Mouse (Mus musculus) lung, postnatal 0 days (tissue): Measurements from ENCODE around the gene Katnb1. TPM values are rescaled to one million over a fixed set of nuclear protein-coding genes. Genes with fewer than 3 reads are reported as not detected.

ENCODE experiments used
- ATAC-seq: fragments of 200-750 bp; cut with Nextera tagmentation; 2 replicates; pipeline ENCODE4 v1.8.0; 2017; ENCODE audit warnings: moderate library complexity
- DNase-seq: peaks from one replicate; pipeline ENCODE4 v3.0.0-alpha.2; 2016; ENCODE audit warnings: low spot score
- H3K27ac ChIP-seq: fragments of 300-500 bp; sonication (generic); 2 replicates; pipeline ENCODE4 v1.5.1; 2014; ENCODE audit warnings: antibody characterized with exemption, mild to moderate bottlenecking, low read length, mixed read lengths
- H3K27me3 ChIP-seq: fragments of 300-500 bp; sonication (generic); replicated peaks from 2 replicates; pipeline ENCODE4 v1.6.1; 2014; ENCODE audit warnings: low read length, mixed read lengths; ENCODE audit not compliant: insufficient read depth
- H3K36me3 ChIP-seq: fragments of 300-500 bp; sonication (generic); 2 replicates; pipeline ENCODE4 v1.6.1; 2014; ENCODE audit warnings: low read length, mixed read lengths; ENCODE audit not compliant: insufficient read depth
- H3K4me1 ChIP-seq: fragments of 300-500 bp; sonication (generic); 2 replicates; pipeline ENCODE4 v1.6.1; 2014; ENCODE audit warnings: antibody characterized with exemption, low read depth, low read length, mixed read lengths; ENCODE audit not compliant: insufficient read depth
- H3K4me2 ChIP-seq: fragments of 300-500 bp; sonication (generic); replicated peaks from 2 replicates; pipeline ENCODE4 v1.6.1; 2014; ENCODE audit warnings: low read depth, mild to moderate bottlenecking, low read length, moderate library complexity, mixed read lengths
- H3K4me3 ChIP-seq: fragments of 300-500 bp; sonication (generic); 2 replicates; pipeline ENCODE4 v1.5.1; 2014; ENCODE audit warnings: low read depth, low read length
- H3K9ac ChIP-seq: fragments of 300-500 bp; sonication (generic); replicated peaks from 2 replicates; pipeline ENCODE4 v1.6.1; 2014; ENCODE audit warnings: low read depth, mild to moderate bottlenecking
- H3K9me3 ChIP-seq: fragments of 300-500 bp; sonication (generic); 2 replicates; pipeline ENCODE4 v1.6.1; 2016; ENCODE audit warnings: low read length, mixed read lengths
- CTCF ChIP-seq: IDR thresholded peaks from 2 replicates; pipeline ENCODE4 v1.5.1; 2016; ENCODE audit warnings: antibody characterized with exemption, mild to moderate bottlenecking
- EP300 ChIP-seq: IDR thresholded peaks from 2 replicates; pipeline ENCODE4 v1.6.1; 2016; ENCODE audit warnings: antibody characterized with exemption, mild to moderate bottlenecking, control low read depth
- WGBS: fragments of 180-500 bp; shearing (Covaris S2); extraction: QIAGEN DNeasy Blood & Tissue Kit; methylation state at CpG from one replicate; pipeline ENCODE4 v1.1.7; 2014; 5-methylcytosine and 5-hydroxymethylcytosine counted together
- polyA plus RNA-seq: library from polyadenylated mRNA; unstranded; fragments of >200 nt; fragmentation: Nextera tagmentation; extraction: Ambion mirVana; gene quantifications from 2 replicates; pipeline ENCODE4 v1.2.1, GENCODE M21; 2015

Katnb1 gene
- polyA plus RNA-seq, 1 experiment from 2014 or later, result 10.8 TPM

DNA sequence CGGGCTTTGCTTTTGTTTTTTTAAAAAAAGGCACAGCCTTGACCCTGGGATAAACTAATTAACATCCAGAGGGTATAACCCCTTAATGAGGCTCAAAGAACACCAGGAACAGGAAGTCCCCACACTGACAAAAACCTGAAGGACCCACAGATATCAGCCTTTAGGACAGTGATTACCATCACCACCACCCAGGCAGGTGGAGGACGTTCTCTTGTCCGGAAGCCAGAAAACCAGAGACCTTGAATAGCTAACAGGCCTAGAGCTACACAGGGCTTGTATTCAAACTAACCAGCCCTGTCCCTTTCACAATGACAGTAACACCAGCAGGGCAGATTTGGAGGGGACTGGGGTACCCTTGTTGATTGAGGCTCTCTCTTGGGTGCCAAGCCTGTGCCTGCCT lies 55.2 kb downstream of the Katnb1 start:
- Histone ChIP-seq H3K27ac (no peak overlapping the region), H3K36me3 (peaks cover 11% of the 10 kb centered on the region; the same call in 1 of the 2 replicates), H3K4me3 (no peak overlapping the region), H3K9me3 (no peaks in the 10 kb centered on the region), H3K27me3 (no peaks in the 10 kb centered on the region), H3K4me2 (no peak overlapping the region), H3K4me1 (peaks cover 17% of the 10 kb centered on the region), H3K9ac (no peak overlapping the region)
- 80% methylated on average over 3 of the region's 3 CpGs for WGBS
- ATAC-seq, result no peak
- no peak for DNase-seq
- TF ChIP-seq EP300 (no peak), CTCF (no peak)

DNA sequence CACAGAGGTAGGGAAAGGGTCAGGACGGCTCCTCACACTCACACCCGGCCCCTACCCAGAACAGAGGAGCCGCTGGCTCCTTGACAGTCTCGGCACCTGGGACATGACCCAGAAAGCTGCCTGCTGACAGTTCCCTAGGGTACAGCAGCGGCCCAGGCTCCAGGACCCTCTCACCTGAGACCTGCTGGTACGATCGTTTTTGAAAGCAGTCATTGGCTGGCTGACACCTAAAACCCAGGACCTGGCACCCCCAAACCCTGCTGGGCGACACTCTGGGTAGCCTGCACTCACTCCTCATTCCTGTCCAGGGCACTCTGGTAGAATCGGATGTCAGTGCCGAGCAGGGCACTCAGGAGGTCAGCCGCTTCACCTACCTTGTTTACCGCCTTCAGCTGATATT lies 56.2 kb downstream of the Katnb1 start:
- DNase-seq (no peak), ATAC-seq (no peak)
- Histone ChIP-seq H3K27ac (no peak overlapping the region), H3K9me3 (no peaks in the 10 kb centered on the region), H3K4me1 (peaks cover 25% of the 10 kb centered on the region), H3K27me3 (no peaks in the 10 kb centered on the region), H3K36me3 (peaks cover 11% of the 10 kb centered on the region; the same call in 1 of the 2 replicates), H3K4me2 (peak overlapping the region; percentile 51), H3K9ac (no peak overlapping the region; the same call in 1 of the 2 replicates), H3K4me3 (peak overlapping the region; percentile 24; the same call in 1 of the 2 replicates)
- TF ChIP-seq EP300 (no peak), CTCF (no peak)
- WGBS, result 40% methylated on average over 12 of the region's 12 CpGs

DNA sequence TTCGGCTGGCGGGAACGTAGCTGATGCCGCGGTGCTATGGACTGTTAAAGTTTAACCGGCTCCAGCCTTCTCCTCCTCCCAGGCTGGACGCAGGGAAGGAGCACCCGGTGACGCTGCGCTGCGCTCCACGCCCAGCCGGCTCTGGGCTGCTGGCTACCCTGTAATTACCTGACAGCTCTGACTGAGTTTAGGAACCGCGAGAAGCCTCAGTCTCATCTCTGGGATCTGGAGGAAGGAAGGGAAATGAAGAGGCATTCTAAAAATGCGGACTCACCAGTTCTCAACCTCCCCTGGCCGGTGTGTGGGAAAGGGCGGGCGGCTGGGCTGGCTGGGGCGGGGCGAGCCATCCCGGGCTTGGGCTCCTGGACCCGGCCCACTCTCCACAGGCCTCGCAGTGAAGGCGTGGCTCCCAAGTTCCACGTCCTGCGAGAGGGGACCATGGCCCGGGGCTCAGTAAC lies 56.7 kb downstream of the Katnb1 start:
- TF ChIP-seq EP300 (no peak), CTCF (no peak)
- H3K4me2 ChIP-seq, result peak overlapping the region; percentile 51
- ATAC-seq (peak; percentile 63), DNase-seq (peak; percentile 63)
- H3K4me3 ChIP-seq, result peak overlapping the region; percentile 24
- peaks cover 7% of the 10 kb centered on the region; the same call in 1 of the 2 replicates for H3K36me3 ChIP-seq
- H3K27me3 ChIP-seq, result no peaks in the 10 kb centered on the region
- no peak overlapping the region for H3K27ac ChIP-seq
- H3K9me3 ChIP-seq, result no peaks in the 10 kb centered on the region
- no peak overlapping the region; the same call in 1 of the 2 replicates for H3K9ac ChIP-seq
- 17% methylated on average over 28 of the region's 28 CpGs for WGBS
- peaks cover 26% of the 10 kb centered on the region for H3K4me1 ChIP-seq

DNA sequence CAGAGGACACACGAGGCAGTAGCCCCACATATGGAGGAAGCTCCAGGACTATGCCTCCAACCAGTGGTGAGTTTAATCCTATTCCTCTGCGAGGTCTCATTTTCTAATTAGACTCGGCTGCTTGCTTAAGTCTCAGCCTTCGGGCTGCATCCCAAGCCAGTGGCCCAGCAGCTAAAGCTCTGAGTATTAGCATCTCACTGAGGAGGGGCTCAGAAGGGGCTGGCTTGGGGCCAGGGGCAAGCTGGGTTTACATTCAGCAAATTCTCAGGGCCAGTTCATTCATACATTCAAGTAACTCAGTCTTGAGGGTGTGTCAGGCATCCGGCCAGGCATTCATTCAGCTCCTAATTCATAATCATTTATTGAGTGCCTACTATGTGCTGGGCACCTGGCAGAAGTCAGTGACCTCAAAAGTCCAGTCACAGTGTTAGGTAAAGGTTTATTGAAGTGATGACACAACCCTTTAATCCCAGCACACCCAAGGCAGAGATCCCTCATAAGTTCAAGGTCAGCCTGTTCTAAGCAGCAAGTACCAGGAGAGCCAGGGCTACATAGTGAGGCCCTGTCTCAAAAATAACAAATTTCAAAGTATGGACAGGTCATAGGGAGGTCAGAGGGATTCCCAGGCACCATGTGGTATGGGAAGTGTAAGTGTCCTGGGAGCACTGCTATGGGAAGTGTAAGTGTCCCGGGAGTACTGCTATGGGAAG lies 57.5 kb downstream of the Katnb1 start:
- ATAC-seq, result no peak
- H3K27ac ChIP-seq, result no peak overlapping the region
- no peak for TF ChIP-seq CTCF
- H3K4me3 ChIP-seq, result no peak overlapping the region; the same call in 1 of the 2 replicates
- H3K4me1 ChIP-seq, result peaks cover 34% of the 10 kb centered on the region
- no peak overlapping the region for H3K9ac ChIP-seq
- H3K4me2 ChIP-seq, result peak overlapping the region; percentile 51; the same call in 1 of the 2 replicates
- 0 out of 2 replicates have a peak, but pooled peaks cover 6% of the 10 kb centered on the region for H3K36me3 ChIP-seq
- H3K27me3 ChIP-seq, result no peaks in the 10 kb centered on the region
- H3K9me3 ChIP-seq, result no peaks in the 10 kb centered on the region
- WGBS, result 25% methylated on average over 6 of the region's 6 CpGs
- DNase-seq, result peak; percentile 22

DNA sequence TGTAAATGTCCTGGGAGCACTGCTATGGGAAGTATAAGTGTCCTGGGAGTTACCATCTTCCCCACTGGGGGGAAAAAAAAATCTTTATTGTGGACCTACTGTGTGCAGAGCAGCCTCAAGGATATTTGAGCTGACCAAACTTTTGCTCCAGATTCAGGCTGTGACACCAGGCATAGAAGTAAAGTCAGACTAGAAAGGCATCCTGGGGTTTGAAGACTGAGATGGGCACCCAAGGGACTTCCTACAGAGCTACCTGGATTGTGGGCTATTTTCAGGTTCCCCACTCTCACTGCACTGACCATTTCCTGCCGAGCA lies 58.0 kb downstream of the Katnb1 start:
- Histone ChIP-seq H3K4me1 (peaks cover 35% of the 10 kb centered on the region), H3K9me3 (no peaks in the 10 kb centered on the region), H3K27ac (no peak overlapping the region), H3K4me2 (no peak overlapping the region), H3K9ac (no peak overlapping the region), H3K27me3 (no peaks in the 10 kb centered on the region), H3K4me3 (no peak overlapping the region), H3K36me3 (0 out of 2 replicates have a peak, but pooled peaks cover 6% of the 10 kb centered on the region)
- ATAC-seq, result no peak
- WGBS, result 17% methylated on average over 1 of the region's 1 CpGs
- DNase-seq, result no peak
- TF ChIP-seq EP300 (no peak), CTCF (no peak)

DNA sequence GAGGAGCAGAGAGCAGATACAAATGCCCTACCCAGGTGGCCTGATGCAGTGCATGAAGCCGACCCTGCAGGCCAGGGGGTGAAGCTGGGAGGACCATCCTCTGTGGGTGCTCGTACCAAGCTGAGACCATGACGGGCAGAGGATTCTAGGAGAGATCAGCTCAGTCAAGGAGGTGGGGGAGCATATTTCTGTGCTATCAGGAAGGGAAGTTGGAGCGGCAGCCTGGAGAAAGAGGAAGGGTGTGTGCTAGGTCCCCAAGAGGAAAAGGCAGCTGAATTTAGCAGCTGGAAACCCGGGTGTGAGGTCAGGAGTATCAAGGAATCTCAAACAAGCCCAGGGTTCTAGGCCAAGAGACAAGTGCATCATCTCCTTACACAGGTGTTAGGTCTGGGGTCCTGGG lies 59.6 kb downstream of the Katnb1 start:
- ATAC-seq (no peak), DNase-seq (peak; percentile 28)
- Histone ChIP-seq H3K4me1 (peaks cover 35% of the 10 kb centered on the region), H3K9me3 (no peaks in the 10 kb centered on the region), H3K4me3 (no peak overlapping the region), H3K27me3 (no peaks in the 10 kb centered on the region), H3K27ac (peak overlapping the region; percentile 32; the same call in 1 of the 2 replicates), H3K9ac (no peak overlapping the region), H3K4me2 (peak overlapping the region; percentile 99), H3K36me3 (0 out of 2 replicates have a peak, but pooled peaks cover 3% of the 10 kb centered on the region)
- no peak for TF ChIP-seq CTCF
- no peak for TF ChIP-seq EP300
- WGBS, result 52% methylated on average over 5 of the region's 5 CpGs
